Mouse (Mus musculus) bone marrow, adult 2 months (tissue): ENCODE data around the gene Galnt10. TPM values are rescaled to one million over a fixed set of nuclear protein-coding genes. Genes with fewer than 3 reads are reported as not detected.
A peak's percentile ranks its signal among the peaks of the same experiment; 100 is the strongest.

Experiments used
- H3K27ac ChIP-seq: fragments of 200-500 bp; 2 replicates; pipeline ENCODE4 v1.5.1; 2012; ENCODE audit warnings: low read depth, mild to moderate bottlenecking, control low read depth, inconsistent platforms, low read length; ENCODE audit not compliant: control insufficient read depth, poor library complexity, insufficient read depth
- H3K4me1 ChIP-seq: fragments of 200-500 bp; 2 replicates; pipeline ENCODE4 v1.6.1; 2011; ENCODE audit warnings: low read length; ENCODE audit not compliant: control insufficient read depth, insufficient read depth
- H3K4me3 ChIP-seq: fragments of 200-500 bp; replicated peaks from 2 replicates; pipeline ENCODE3; 2011; ENCODE audit warnings: mild to moderate bottlenecking, low read depth, low read length, control low read depth; ENCODE audit not compliant: control insufficient read depth
- CTCF ChIP-seq: fragments of 200-500 bp; IDR thresholded peaks from 2 replicates; pipeline ENCODE4 v1.5.1; 2011; ENCODE audit warnings: low read length, control low read depth; ENCODE audit not compliant: control insufficient read depth, insufficient read depth
- POLR2A ChIP-seq: fragments of 200-500 bp; IDR thresholded peaks from 2 replicates; pipeline ENCODE4 v1.6.1; 2011; ENCODE audit warnings: low read depth, mild to moderate bottlenecking, control low read depth, low read length, borderline replicate concordance; ENCODE audit not compliant: control insufficient read depth
- WGBS: fragments of 180-500 bp; shearing (Covaris S2); methylation state at CpG from one replicate; pipeline ENCODE4 v1.1.7; 2018; 5-methylcytosine and 5-hydroxymethylcytosine counted together
- polyA plus RNA-seq: library from polyadenylated mRNA; stranded (reverse); fragments of >200 nt; gene quantifications from 2 replicates; pipeline ENCODE4 v1.2.4, GENCODE M21; 2011; ENCODE audit warnings: low replicate concordance; ENCODE audit not compliant: missing spikeins, insufficient read depth, insufficient read length

Gene Galnt10
- polyA plus RNA-seq, 1 experiment, result 16.6 TPM

DNA sequence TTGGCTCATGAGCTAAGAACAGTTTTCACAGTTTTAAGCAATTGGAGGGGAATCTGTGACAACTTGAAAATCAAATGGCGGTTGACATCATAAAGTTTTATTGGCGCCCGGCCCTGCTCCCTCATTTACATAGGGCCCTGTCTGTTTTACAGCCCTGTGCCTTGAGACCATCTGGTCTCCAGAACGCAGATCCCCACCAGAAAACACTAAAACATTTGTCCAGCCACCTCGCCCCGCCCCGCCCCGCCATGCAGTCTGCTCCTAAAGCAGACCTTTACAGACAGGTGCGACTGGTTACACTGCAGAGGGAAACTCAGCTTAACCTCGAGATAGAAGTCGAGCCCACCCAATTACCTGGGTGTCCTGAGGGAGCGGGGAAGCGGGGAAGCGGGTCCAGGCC is 134.6 kb downstream of the Galnt10 start:
- Histone ChIP-seq H3K4me1 (no peaks in the 10 kb centered on the region), H3K4me3 (no peak overlapping the region), H3K27ac (no peak overlapping the region)
- 86% methylated on average over 14 of the region's 14 CpGs for WGBS
- TF ChIP-seq CTCF (no peak), POLR2A (no peak)

DNA sequence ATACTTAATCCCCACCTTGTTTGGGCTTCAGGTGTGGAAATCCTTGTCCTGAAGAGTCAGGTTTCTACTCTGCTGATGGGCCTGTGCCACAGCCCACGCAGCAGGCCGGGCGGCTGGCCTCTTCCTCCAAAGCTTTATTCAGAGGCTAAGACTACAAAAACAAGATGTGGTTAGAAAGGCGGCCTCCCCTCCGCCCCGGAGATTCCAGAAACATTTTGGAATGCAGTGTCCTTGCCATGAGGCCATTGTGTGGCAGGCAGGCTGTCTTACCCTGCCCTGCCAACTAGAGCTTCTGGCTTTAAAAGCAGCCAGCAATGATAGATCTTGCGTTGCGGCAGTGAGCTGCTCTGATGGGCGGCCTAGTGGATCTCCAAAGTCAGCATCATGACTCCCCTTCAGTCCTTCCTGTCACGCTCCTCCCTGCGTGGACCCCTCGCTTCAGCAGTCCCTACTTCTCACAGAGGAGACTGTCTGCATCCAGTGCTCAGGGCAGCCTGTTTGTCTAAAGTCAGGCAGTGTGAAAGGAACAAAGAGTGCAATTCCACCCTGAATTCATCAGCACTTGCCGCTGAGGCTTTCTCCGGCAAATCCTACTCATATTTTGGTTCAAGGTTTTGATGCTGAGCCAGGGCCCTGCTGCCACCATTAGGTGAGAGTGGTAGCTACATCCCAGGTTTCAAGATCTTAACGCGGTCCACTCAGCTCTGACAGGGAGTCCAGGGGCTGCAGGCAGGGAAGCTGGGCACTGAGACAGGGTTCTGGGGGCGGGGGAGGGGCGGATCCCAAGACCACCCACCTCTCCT is 141.6 kb downstream of the Galnt10 start:
- no peak overlapping the region for H3K4me3 ChIP-seq
- 84% methylated on average over 18 of the region's 18 CpGs for WGBS

DNA sequence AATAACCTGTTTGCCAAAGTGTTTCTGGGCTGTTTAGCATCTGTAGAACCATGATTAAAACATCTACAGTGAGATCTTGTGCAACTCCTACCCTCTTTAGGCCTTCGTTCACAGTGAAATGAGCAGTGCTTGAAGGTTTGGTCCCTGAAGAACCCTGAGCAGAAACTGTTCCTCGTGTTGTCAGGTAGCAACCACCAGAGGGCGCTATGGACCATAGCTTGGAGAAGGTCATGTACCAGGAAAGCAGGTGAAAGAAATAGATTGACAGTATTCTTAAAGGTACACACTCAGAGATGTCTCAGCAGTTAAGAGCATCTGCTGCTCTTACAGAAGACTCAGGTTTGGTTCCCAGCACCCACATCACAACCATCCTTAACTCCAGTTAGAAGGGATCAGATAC is 142.7 kb downstream of the Galnt10 start:
- 19% methylated on average over 3 of the region's 3 CpGs for WGBS
- no peak overlapping the region for H3K4me3 ChIP-seq
- H3K4me1 ChIP-seq, result no peaks in the 10 kb centered on the region
- H3K27ac ChIP-seq, result no peak overlapping the region
- TF ChIP-seq POLR2A (no peak), CTCF (peak; percentile 90)

More for the DNA sequence above, 141.6 kb downstream of the Galnt10 start:
- no peak for TF ChIP-seq CTCF
- TF ChIP-seq POLR2A, result no peak
- Histone ChIP-seq H3K4me1 (no peaks in the 10 kb centered on the region), H3K27ac (no peak overlapping the region)

DNA sequence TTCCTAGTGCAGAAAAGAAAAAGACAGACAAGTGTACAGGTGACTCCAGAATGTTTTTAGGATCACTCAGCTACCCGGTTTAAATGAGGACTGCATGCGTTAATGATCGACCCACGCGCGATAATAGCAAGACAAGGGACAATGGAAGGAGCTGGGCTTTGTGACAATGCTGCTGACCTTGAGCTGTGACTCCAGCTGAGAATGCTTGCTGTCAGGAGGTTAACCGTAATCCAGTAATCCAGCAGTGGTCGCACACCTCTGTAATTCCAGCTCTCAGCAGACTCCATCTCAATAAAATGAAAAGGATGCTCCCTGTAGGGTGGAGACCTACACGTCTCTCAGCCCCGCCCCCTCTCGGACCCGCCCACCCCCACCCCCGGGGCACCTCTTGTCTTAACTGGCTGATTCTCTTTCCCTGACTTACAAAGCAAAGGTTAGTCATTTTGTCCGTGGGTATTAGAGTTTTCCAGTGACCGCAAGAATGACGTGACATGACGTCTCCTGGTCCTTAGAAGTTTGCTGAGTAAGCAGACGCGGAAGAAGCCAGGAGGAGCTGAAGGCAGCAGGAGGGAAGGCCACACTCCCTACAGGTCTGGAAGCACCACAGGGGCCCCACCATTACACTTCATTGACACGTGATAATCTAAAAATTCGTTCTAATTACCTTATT is 145.8 kb downstream of the Galnt10 start:
- Histone ChIP-seq H3K4me1 (no peaks in the 10 kb centered on the region), H3K4me3 (no peak overlapping the region), H3K27ac (no peak overlapping the region)
- WGBS, result 36% methylated on average over 21 of the region's 21 CpGs
- TF ChIP-seq POLR2A (no peak), CTCF (no peak)

DNA sequence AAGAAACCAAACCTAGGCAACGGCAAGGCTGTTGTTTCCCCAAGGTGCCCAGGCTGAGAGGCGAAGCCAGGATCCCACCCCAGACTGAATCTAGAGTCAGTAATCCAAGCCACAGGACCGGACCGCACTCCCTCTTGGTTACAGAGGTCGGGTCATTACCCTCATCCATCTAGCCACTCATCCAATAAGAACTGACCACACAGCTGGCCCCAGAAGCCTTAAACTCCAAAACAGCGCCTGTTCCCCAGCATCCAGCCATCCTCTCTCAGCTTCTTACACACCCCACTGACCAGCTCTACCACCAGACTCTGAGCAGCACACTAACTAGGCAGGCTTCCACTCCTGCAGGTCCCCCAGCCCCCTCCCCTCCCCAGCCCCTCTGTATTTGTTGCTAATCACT is 149.8 kb downstream of the Galnt10 start:
- no peak overlapping the region for H3K27ac ChIP-seq
- H3K4me1 ChIP-seq, result no peaks in the 10 kb centered on the region
- TF ChIP-seq CTCF, result no peak
- no peak for TF ChIP-seq POLR2A
- no peak overlapping the region for H3K4me3 ChIP-seq
- WGBS, result 78% methylated on average over 6 of the region's 6 CpGs

DNA sequence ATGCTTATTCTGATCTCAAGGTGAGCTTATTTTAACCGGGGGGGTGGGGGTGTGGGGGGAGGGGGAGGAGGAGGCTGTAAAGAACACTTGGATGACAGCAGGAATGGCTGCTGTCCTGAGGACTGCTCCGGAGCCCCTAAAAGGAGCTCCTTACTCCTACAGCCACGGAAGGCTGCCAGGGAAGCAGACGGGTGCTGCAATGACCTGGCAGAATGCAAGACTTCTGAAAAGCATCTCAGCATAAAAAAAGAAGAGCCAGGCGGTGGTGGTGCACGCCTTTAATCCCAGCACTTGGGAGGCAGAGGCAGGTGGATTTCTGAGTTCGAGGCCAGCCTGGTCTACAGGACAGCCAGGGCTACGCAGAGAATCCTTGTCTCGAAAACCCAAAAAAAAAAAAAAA is 152.6 kb downstream of the Galnt10 start:
- Histone ChIP-seq H3K27ac (no peak overlapping the region), H3K4me3 (no peak overlapping the region), H3K4me1 (no peaks in the 10 kb centered on the region; the same call in 1 of the 2 replicates)
- no peak for TF ChIP-seq CTCF
- TF ChIP-seq POLR2A, result no peak
- WGBS, result 85% methylated on average over 9 of the region's 9 CpGs

DNA sequence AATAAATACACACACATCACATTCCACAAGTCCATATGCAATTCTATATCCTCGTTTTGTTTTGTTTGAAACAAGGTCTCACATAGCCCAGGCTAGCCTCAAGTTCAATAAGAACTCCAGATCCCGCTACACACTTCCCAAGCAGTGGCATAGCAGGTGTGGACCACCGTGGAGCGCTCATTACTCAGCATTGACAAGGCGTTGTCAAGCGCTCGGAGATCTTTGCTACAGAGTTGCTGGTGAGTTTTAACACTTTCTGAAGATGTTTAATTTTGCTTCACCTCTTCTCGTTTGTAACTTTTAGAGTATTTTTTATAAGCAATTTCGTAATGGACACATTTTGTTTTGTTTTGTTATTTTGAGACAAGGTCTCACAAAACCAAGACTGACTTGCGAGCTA is 154.2 kb downstream of the Galnt10 start:
- Histone ChIP-seq H3K4me3 (no peak overlapping the region), H3K4me1 (no peaks in the 10 kb centered on the region; the same call in 1 of the 2 replicates), H3K27ac (no peak overlapping the region)
- TF ChIP-seq POLR2A, result no peak
- no peak for TF ChIP-seq CTCF
- WGBS, result 81% methylated on average over 10 of the region's 10 CpGs

DNA sequence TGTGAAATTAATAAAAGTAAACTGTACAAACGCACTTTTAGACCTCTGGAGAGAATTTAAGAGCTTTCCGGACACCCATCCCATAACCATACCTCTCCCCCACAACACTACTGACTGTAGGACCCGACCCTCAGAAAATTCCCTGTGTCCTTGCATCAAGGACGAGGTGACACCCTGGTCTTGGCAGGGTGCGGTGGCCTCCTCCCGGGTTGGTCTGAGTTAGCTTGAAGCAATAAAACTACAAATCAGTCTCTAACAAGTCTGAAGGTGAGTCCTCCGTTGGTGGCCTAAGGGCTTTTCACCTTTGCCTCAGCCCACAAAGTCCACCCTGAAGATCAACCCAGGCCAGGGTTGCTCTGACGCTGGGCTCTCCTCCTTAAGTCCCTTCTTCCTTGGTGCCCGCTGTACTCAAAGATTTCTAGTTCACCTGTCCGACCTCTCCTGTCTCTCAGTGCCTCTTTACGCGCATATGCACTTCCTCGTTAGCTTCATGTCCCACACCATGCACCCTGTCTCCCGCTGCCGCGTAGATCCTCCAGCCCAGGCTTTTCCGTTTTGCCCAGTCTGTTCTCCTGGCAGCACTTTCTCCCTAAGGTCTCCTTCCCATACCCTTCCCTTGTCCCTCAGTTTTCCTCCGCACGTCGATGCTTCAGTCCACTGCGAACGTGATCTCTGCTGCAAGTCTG is 155.2 kb downstream of the Galnt10 start:
- no peak overlapping the region for H3K27ac ChIP-seq
- WGBS, result 18% methylated on average over 22 of the region's 22 CpGs

More for the DNA sequence above, 155.2 kb downstream of the Galnt10 start:
- no peaks in the 10 kb centered on the region; the same call in 1 of the 2 replicates for H3K4me1 ChIP-seq
- TF ChIP-seq POLR2A (no peak), CTCF (no peak)
- H3K4me3 ChIP-seq, result peak overlapping the region; percentile 94
